Mouse (Mus musculus): ENCODE results near the gene Fgf3. TPM values are rescaled to one million over a fixed set of nuclear protein-coding genes. Genes with fewer than 3 reads are reported as not detected.

Gene Fgf3
- polyA plus RNA-seq, 1 experiment from 2014 or later, result not detected

GRCm38 (mm10) chr7:144823988-144824387, 13.9 kb upstream of the Fgf3 start:
- Histone ChIP-seq H3K4me2 (replicated peaks; ENCODE audit: low read depth) (no peak overlapping the region), H3K27me3 (replicated peaks; ENCODE audit: control insufficient read depth, insufficient read depth, low read length) (0 out of 2 replicates have a peak, but pooled peaks cover 8% of the 10 kb centered on the region), H3K4me1 (replicated peaks; ENCODE audit: control insufficient read depth, insufficient read depth, low read length) (no peaks in the 10 kb centered on the region), H3K9ac (ENCODE audit: low read depth, low read length) (no peak overlapping the region), H3K4me3 (ENCODE audit: low read depth, low read length) (no peak overlapping the region), H3K27ac (ENCODE audit: low read depth, low read length) (no peak overlapping the region), H3K36me3 (ENCODE audit: control insufficient read depth, insufficient read depth) (no peaks in the 10 kb centered on the region), H3K9me3 (ENCODE audit: control insufficient read depth) (no peaks in the 10 kb centered on the region)
- WGBS, result 85% methylated on average over 2 of the region's 2 CpGs
- TF ChIP-seq CTCF (IDR thresholded peaks at IDR 0.05; ENCODE audit: low read depth), result no peak
- ATAC-seq, result no peak

GRCm38 (mm10) chr7:144828369-144828768, 9.5 kb upstream of the Fgf3 start:
- WGBS, result 82% methylated on average over 11 of the region's 11 CpGs
- H3K9me3 ChIP-seq (ENCODE audit: control insufficient read depth), result no peaks in the 10 kb centered on the region
- 0 out of 2 replicates have a peak, but pooled peaks cover 2% of the 10 kb centered on the region for H3K4me1 ChIP-seq (replicated peaks; ENCODE audit: control insufficient read depth, insufficient read depth, low read length)
- no peak overlapping the region for H3K9ac ChIP-seq (ENCODE audit: low read depth, low read length)
- H3K4me3 ChIP-seq (ENCODE audit: low read depth, low read length), result no peak overlapping the region
- ATAC-seq, result no peak
- no peak overlapping the region for H3K4me2 ChIP-seq (replicated peaks; ENCODE audit: low read depth)
- no peaks in the 10 kb centered on the region for H3K36me3 ChIP-seq (ENCODE audit: control insufficient read depth, insufficient read depth)
- H3K27me3 ChIP-seq (replicated peaks; ENCODE audit: control insufficient read depth, insufficient read depth, low read length), result 0 out of 2 replicates have a peak, but pooled peaks cover 11% of the 10 kb centered on the region
- no peak for TF ChIP-seq CTCF (IDR thresholded peaks at IDR 0.05; ENCODE audit: low read depth)
- no peak overlapping the region for H3K27ac ChIP-seq (ENCODE audit: low read depth, low read length)

- peak overlapping the region; percentile 36 for H3K4me3 ChIP-seq (ENCODE audit: low read depth, low read length)
- no peak for TF ChIP-seq CTCF (IDR thresholded peaks at IDR 0.05; ENCODE audit: low read depth)
- H3K27ac ChIP-seq (ENCODE audit: low read depth, low read length), result no peak overlapping the region
- under 1% methylated on average over 91 of the region's 94 CpGs for WGBS
- no peaks in the 10 kb centered on the region for H3K36me3 ChIP-seq (ENCODE audit: control insufficient read depth, insufficient read depth)
- peaks cover 68% of the 10 kb centered on the region for H3K27me3 ChIP-seq (replicated peaks; ENCODE audit: control insufficient read depth, insufficient read depth, low read length)
- H3K4me2 ChIP-seq (replicated peaks; ENCODE audit: low read depth), result peak overlapping the region; percentile 61
- H3K4me1 ChIP-seq (replicated peaks; ENCODE audit: control insufficient read depth, insufficient read depth, low read length), result no peaks in the 10 kb centered on the region; the same call in 1 of the 2 replicates
- H3K9me3 ChIP-seq (ENCODE audit: control insufficient read depth), result no peaks in the 10 kb centered on the region
- H3K9ac ChIP-seq (ENCODE audit: low read depth, low read length), result no peak overlapping the region
- ATAC-seq, result no peak
Observed at GRCm38 (mm10) chr7:144838522-144839503, 930 bp downstream of the Fgf3 start.

GRCm38 (mm10) chr7:144846158-144846557, 8.3 kb downstream of the Fgf3 start:
- H3K27me3 ChIP-seq (replicated peaks; ENCODE audit: control insufficient read depth, insufficient read depth, low read length), result peaks cover 10% of the 10 kb centered on the region
- no peak for ATAC-seq
- 23% methylated on average over 4 of the region's 4 CpGs for WGBS
- peak; percentile 85 for TF ChIP-seq CTCF (IDR thresholded peaks at IDR 0.05; ENCODE audit: low read depth)
- H3K4me3 ChIP-seq (ENCODE audit: low read depth, low read length), result no peak overlapping the region
- no peak overlapping the region for H3K9ac ChIP-seq (ENCODE audit: low read depth, low read length)
- H3K27ac ChIP-seq (ENCODE audit: low read depth, low read length), result no peak overlapping the region
- no peaks in the 10 kb centered on the region for H3K9me3 ChIP-seq (ENCODE audit: control insufficient read depth)
- H3K36me3 ChIP-seq (ENCODE audit: control insufficient read depth, insufficient read depth), result no peaks in the 10 kb centered on the region
- H3K4me1 ChIP-seq (replicated peaks; ENCODE audit: control insufficient read depth, insufficient read depth, low read length), result no peaks in the 10 kb centered on the region
- no peak overlapping the region for H3K4me2 ChIP-seq (replicated peaks; ENCODE audit: low read depth)

- no peak for ATAC-seq
- no peak for TF ChIP-seq CTCF (IDR thresholded peaks at IDR 0.05; ENCODE audit: low read depth)
Observed at GRCm38 (mm10) chr7:144847067-144847466, 9.2 kb downstream of the Fgf3 start, which contains the start of gene Fgf4. Gene Fgf4, plus strand, starts transcription at chr7:144847367.

GRCm38 (mm10) chr7:144851321-144851720, 13.4 kb downstream of the Fgf3 start:
- peak; percentile 19; the same call in 1 of the 2 replicates for TF ChIP-seq CTCF (IDR thresholded peaks at IDR 0.05; ENCODE audit: low read depth)
- no peak overlapping the region for H3K27ac ChIP-seq (ENCODE audit: low read depth, low read length)
- H3K27me3 ChIP-seq (replicated peaks; ENCODE audit: control insufficient read depth, insufficient read depth, low read length), result no peaks in the 10 kb centered on the region
- 41% methylated on average over 3 of the region's 3 CpGs for WGBS
- H3K4me3 ChIP-seq (ENCODE audit: low read depth, low read length), result no peak overlapping the region
- H3K9ac ChIP-seq (ENCODE audit: low read depth, low read length), result no peak overlapping the region
- no peaks in the 10 kb centered on the region for H3K4me1 ChIP-seq (replicated peaks; ENCODE audit: control insufficient read depth, insufficient read depth, low read length)
- no peaks in the 10 kb centered on the region for H3K9me3 ChIP-seq (ENCODE audit: control insufficient read depth)
- ATAC-seq, result no peak
- H3K36me3 ChIP-seq (ENCODE audit: control insufficient read depth, insufficient read depth), result no peaks in the 10 kb centered on the region
- no peak overlapping the region for H3K4me2 ChIP-seq (replicated peaks; ENCODE audit: low read depth)

More at GRCm38 (mm10) chr7:144847067-144847466, 9.2 kb downstream of the Fgf3 start, which contains the start of gene Fgf4:
- Histone ChIP-seq H3K27ac (ENCODE audit: low read depth, low read length) (no peak within 1 kb of the TSS), H3K4me3 (ENCODE audit: low read depth, low read length) (no peak within 1 kb of the TSS), H3K4me1 (replicated peaks; ENCODE audit: control insufficient read depth, insufficient read depth, low read length) (no peaks in the 10 kb centered on the region), H3K4me2 (replicated peaks; ENCODE audit: low read depth) (no peak within 1 kb of the TSS), H3K27me3 (replicated peaks; ENCODE audit: control insufficient read depth, insufficient read depth, low read length) (0 out of 2 replicates have a peak, but pooled peaks cover 3% of the 10 kb centered on the region), H3K9me3 (ENCODE audit: control insufficient read depth) (no peaks in the 10 kb centered on the region), H3K9ac (ENCODE audit: low read depth, low read length) (no peak within 1 kb of the TSS), H3K36me3 (ENCODE audit: control insufficient read depth, insufficient read depth) (no peaks in the 10 kb centered on the region)
